Mouse (Mus musculus) hindbrain, embryonic 11.5 days (tissue): ENCODE measurements around the gene Lrrc34. TPM values are rescaled to one million over a fixed set of nuclear protein-coding genes. Genes with fewer than 3 reads are reported as not detected.

ENCODE experiments used
- ATAC-seq: fragments of 200-750 bp; cut with Nextera tagmentation; 2 replicates; pipeline ENCODE4 v1.8.0; 2017; ENCODE audit warnings: mild to moderate bottlenecking, moderate TSS enrichment, moderate library complexity; ENCODE audit not compliant: low FRiP score
- DNase-seq: peaks from one replicate; pipeline ENCODE4 v3.0.0-alpha.2; 2015; ENCODE audit warnings: low spot score
- H3K27ac ChIP-seq: fragments of 300-500 bp; sonication (generic); 2 replicates; pipeline ENCODE4 v1.5.1; 2014; ENCODE audit warnings: mild to moderate bottlenecking, low read depth, low read length
- H3K27me3 ChIP-seq: fragments of 300-500 bp; sonication (generic); 2 replicates; pipeline ENCODE4 v1.6.1; 2014; ENCODE audit warnings: mild to moderate bottlenecking, low read length, moderate library complexity, mixed read lengths; ENCODE audit not compliant: control insufficient read depth, insufficient read depth
- H3K36me3 ChIP-seq: fragments of 300-500 bp; sonication (generic); 2 replicates; pipeline ENCODE4 v1.6.1; 2014; ENCODE audit warnings: mild to moderate bottlenecking, low read length, moderate library complexity, mixed read lengths; ENCODE audit not compliant: control insufficient read depth, insufficient read depth
- H3K4me1 ChIP-seq: fragments of 300-500 bp; sonication (generic); replicated peaks from 2 replicates; pipeline ENCODE4 v1.6.1; 2014; ENCODE audit warnings: low read length, mixed read lengths; ENCODE audit not compliant: control insufficient read depth, insufficient read depth
- H3K4me2 ChIP-seq: fragments of 300-500 bp; sonication (generic); replicated peaks from 2 replicates; pipeline ENCODE4 v1.6.1; 2014; ENCODE audit warnings: mild to moderate bottlenecking, low read depth, low read length
- H3K4me3 ChIP-seq: fragments of 300-500 bp; sonication (generic); 2 replicates; pipeline ENCODE4 v1.5.1; 2014; ENCODE audit warnings: low read depth, low read length
- H3K9ac ChIP-seq: fragments of 300-500 bp; sonication (generic); 2 replicates; pipeline ENCODE4 v1.6.1; 2014; ENCODE audit warnings: low read depth, low read length
- H3K9me3 ChIP-seq: fragments of 300-500 bp; sonication (generic); 2 replicates; pipeline ENCODE4 v1.6.1; 2016; ENCODE audit warnings: low read length; ENCODE audit not compliant: control insufficient read depth
- WGBS: fragments of 180-500 bp; shearing (Covaris S2); extraction: QIAGEN DNeasy Blood & Tissue Kit; methylation state at CpG from one replicate; pipeline ENCODE4 v1.1.7; 2014; 5-methylcytosine and 5-hydroxymethylcytosine counted together
- polyA plus RNA-seq: library from polyadenylated mRNA; unstranded; fragments of >200 nt; fragmentation: Nextera tagmentation; extraction: Ambion mirVana; gene quantifications from 2 replicates; pipeline ENCODE4 v1.2.1, GENCODE M21; 2014

Lrrc34 gene
- polyA plus RNA-seq, 1 experiment from 2014 or later: 4.1 TPM

DNA sequence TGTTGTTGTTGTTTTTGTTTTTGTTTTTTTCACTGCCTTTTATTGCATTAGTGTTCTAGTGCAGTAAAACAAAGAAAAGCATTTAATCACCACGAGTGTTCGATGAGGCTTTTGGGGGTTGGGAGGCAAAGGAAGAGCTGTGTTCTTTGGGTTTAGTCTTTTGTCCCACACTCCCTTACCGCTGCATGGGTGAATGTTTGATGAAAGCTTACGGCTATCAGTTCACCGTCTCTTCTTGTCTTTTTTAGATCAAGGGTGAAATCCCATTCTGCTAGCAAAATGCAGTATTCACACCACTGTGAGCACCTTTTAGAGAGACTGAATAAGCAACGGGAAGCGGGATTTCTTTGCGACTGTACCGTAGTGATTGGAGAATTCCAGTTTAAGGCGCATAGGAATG, 44.4 kb downstream of the Lrrc34 start:
- peak overlapping the region; percentile 91 for H3K27ac ChIP-seq

DNA sequence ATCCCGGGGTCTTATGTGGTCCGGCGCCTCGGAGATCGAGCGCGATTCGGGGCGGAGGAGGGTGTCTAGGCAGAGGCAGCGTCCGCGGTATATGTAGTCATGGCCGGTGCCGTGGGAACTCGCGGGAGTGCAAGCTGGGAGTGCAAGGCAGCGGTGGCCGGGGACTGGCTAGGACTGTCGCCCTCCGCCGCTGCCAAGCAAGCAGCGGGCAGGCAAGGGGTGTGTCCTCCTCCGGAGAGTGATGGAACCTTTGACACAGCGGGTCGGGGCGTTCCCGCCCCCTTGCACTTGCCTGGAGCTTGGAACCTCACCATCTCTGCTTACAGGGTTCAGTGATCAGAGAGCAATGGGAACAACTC, 45.0 kb downstream of the Lrrc34 start:
- under 1% methylated on average over 27 of the region's 27 CpGs for WGBS
- H3K36me3 ChIP-seq: peaks cover 3% of the 10 kb centered on the region; the same call in 1 of the 2 replicates
- H3K27me3 ChIP-seq: peaks cover 3% of the 10 kb centered on the region; the same call in 1 of the 2 replicates
- peak overlapping the region; percentile 55 for H3K4me2 ChIP-seq
- DNase-seq (no peak), ATAC-seq (peak; percentile 62; the same call in 1 of the 2 replicates)
- 0 out of 2 replicates have a peak, but pooled peaks cover 2% of the 10 kb centered on the region for H3K4me1 ChIP-seq
- H3K4me3 ChIP-seq: peak overlapping the region; percentile 89
- peak overlapping the region; percentile 91 for H3K27ac ChIP-seq
- H3K9ac ChIP-seq: peak overlapping the region; percentile 84
- no peaks in the 10 kb centered on the region for H3K9me3 ChIP-seq

More for the DNA sequence above, 44.4 kb downstream of the Lrrc34 start:
- 35% methylated on average over 10 of the region's 10 CpGs for WGBS
- H3K9ac ChIP-seq: peak overlapping the region; percentile 34; the same call in 1 of the 2 replicates
- peaks cover 3% of the 10 kb centered on the region; the same call in 1 of the 2 replicates for H3K36me3 ChIP-seq
- H3K4me1 ChIP-seq: 0 out of 2 replicates have a peak, but pooled peaks cover 2% of the 10 kb centered on the region
- no peaks in the 10 kb centered on the region for H3K9me3 ChIP-seq
- H3K4me2 ChIP-seq: peak overlapping the region; percentile 55
- ATAC-seq: no peak
- no peak for DNase-seq
- H3K27me3 ChIP-seq: peaks cover 2% of the 10 kb centered on the region; the same call in 1 of the 2 replicates
- H3K4me3 ChIP-seq: peak overlapping the region; percentile 89

DNA sequence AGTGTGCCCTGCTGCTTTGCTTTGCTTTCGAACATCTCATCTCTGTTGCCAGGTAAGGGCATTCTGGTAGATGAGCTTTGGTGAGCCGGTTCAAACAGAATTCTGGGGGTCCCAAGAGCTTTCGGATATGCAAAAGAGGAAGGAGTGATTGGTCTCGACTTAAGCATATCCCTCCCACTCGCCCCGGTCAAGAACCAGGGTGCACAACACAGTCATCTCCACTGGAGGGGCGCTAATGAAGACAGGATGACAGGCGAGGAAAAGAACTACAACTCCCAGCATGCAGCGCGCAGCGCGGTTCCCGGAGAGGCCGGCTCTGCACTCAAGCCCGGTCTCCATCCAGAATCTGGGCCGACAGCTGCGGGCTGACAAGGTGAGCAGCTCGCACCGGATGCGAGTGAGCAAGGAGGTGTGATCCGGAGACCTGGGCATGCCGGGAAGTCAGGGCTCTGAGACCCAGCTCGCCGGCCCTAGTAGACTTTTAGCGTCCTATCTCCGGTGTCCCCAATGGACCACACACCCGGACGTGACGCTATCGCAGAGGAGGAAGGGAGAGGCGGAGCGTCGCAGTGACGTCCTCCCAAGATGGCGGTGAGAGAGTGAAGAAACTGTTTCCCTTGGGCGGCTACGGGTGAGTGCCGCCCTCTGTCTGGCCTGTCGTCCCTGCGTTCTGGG, 45.5 kb downstream of the Lrrc34 start, which contains the start of gene Mynn:
Gene Mynn (plus strand): TSS at position 1 of the 675 bp plus-strand sequence.
- H3K27ac ChIP-seq: peak within 1 kb of the TSS; percentile 91
- H3K9me3 ChIP-seq: no peaks in the 10 kb centered on the region
- WGBS: 0% methylated on average over 35 of the region's 40 CpGs
- ATAC-seq: peak; percentile 95
- H3K4me1 ChIP-seq: 0 out of 2 replicates have a peak, but pooled peaks cover 2% of the 10 kb centered on the region
- peak within 1 kb of the TSS; percentile 76 for H3K4me2 ChIP-seq
- no peaks in the 10 kb centered on the region for H3K36me3 ChIP-seq
- peak; percentile 98 for DNase-seq
- peak within 1 kb of the TSS; percentile 84 for H3K9ac ChIP-seq
- H3K4me3 ChIP-seq: peak within 1 kb of the TSS; percentile 89
- H3K27me3 ChIP-seq: peaks cover 3% of the 10 kb centered on the region; the same call in 1 of the 2 replicates

DNA sequence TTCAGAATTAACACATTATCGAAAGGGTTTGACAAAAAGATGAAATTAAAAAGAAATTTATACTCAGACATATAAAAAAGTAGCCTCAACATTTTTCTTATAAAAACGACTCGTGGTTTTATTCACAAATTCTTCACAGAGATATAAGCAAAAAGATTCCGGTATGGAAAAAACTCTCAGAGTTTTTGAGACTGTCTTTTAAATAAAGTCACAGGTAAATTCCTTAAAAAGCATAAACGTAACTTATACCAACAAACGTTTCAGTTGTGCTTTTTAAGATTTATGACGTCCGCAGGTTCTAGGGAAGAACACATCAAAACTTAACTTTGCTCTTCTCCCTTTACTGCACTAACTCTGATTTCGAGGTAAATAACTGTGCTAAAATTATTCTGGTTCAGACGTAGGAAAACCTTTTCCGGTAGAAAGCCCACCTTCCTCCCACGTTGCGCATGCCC, 46.0 kb downstream of the Lrrc34 start:
- Histone ChIP-seq H3K4me2 (peak overlapping the region; percentile 76), H3K27ac (peak overlapping the region; percentile 91), H3K36me3 (no peaks in the 10 kb centered on the region), H3K9me3 (no peaks in the 10 kb centered on the region), H3K4me3 (peak overlapping the region; percentile 89), H3K9ac (peak overlapping the region; percentile 84; the same call in 1 of the 2 replicates), H3K27me3 (peaks cover 3% of the 10 kb centered on the region; the same call in 1 of the 2 replicates), H3K4me1 (0 out of 2 replicates have a peak, but pooled peaks cover 2% of the 10 kb centered on the region)
- WGBS: under 1% methylated on average over 13 of the region's 13 CpGs
- no peak for DNase-seq
- ATAC-seq: no peak

DNA sequence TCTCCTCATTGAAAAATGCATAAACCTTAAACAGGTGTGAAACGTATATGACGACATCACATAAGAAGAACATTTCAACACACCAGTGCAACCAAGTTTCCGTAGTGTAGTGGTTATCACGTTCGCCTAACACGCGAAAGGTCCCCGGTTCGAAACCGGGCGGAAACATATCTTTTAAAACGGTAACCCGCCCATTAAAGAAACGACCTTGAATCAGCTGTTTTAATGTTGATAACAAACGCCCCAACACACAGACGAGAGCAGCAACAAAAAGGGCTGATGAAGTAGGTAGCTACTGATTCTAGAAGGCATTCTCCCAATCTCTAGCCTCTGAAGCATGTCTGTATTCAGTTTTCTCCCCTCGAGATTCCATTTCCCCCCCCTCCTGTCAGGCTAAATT, 46.5 kb downstream of the Lrrc34 start:
- 0% methylated on average over 17 of the region's 17 CpGs for WGBS
- Histone ChIP-seq H3K36me3 (no peaks in the 10 kb centered on the region), H3K27me3 (peaks cover 3% of the 10 kb centered on the region; the same call in 1 of the 2 replicates), H3K9ac (no peak overlapping the region), H3K9me3 (no peaks in the 10 kb centered on the region), H3K4me2 (peak overlapping the region; percentile 76), H3K27ac (no peak overlapping the region), H3K4me1 (0 out of 2 replicates have a peak, but pooled peaks cover 2% of the 10 kb centered on the region), H3K4me3 (peak overlapping the region; percentile 50)
- peak; percentile 25 for ATAC-seq
- peak; percentile 93 for DNase-seq

DNA sequence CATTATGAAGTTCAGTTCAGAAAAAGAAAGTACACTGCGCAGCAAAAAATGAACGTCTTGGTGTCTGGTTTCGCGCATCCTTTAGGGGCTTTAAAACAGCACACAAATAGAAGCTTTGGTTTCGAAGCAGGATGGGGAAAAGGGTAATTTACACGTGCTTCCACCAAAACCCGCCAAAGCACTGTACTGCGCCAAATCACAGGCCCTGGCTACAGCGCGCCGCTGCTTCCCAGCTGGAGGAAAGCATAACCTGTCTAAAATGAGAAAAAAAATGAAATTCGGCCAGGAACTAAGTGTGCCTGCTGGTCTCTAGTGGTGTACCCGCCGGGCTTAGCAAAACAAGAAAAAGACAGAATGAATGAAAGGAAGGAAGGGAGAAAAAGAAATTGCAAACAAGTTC, 47.0 kb downstream of the Lrrc34 start:
- peak overlapping the region; percentile 47; the same call in 1 of the 2 replicates for H3K9ac ChIP-seq
- peak overlapping the region; percentile 50 for H3K4me3 ChIP-seq
- no peak for ATAC-seq
- WGBS: under 1% methylated on average over 14 of the region's 14 CpGs
- H3K36me3 ChIP-seq: no peaks in the 10 kb centered on the region
- peaks cover 3% of the 10 kb centered on the region; the same call in 1 of the 2 replicates for H3K27me3 ChIP-seq
- no peak overlapping the region for H3K27ac ChIP-seq
- DNase-seq: peak; percentile 60
- H3K4me2 ChIP-seq: peak overlapping the region; percentile 76
- no peaks in the 10 kb centered on the region for H3K9me3 ChIP-seq
- 0 out of 2 replicates have a peak, but pooled peaks cover 2% of the 10 kb centered on the region for H3K4me1 ChIP-seq

DNA sequence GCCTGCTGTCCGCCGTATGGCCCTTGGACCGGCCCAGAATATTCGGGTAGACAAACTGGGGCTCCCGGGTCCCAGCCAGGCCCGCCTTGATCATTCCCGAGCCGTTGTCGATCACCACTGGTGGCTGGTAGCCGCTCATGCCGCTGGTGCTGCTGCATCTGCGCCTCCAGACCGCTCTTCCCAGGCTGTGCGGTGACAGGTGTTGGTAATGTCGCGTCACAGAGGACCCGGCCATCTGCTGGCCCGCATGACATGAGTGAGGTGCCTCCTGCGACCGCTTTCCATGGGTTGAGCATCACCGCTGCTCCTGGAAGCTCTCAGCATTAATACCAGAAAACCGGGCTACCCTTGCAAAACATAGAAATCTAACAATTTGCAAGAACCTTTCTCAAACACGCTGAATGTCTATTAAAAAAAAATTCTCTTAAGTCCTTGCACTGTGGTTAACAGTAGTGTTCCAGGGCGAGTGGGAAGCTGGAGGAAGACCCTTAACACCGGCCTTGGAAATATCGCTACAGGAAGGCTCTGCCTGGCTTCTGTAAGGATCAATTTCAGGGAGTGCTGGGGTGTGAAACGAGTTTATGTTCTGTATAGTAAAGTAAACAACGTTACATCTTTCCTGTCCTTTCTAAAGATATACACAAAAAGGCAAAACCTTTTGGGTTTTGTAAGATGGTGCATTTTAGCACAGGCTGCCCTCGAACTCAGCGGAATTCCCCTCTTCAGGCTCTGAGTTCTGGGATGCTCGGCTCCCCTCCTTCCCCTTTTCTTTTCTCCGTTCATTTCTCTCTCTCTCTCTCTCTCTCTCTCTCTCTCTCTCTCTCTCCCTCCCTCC, 47.7 kb downstream of the Lrrc34 start, which contains the start of gene Actrt3:
Gene Actrt3 (minus strand): TSS at position 229 of the 835 bp plus-strand sequence.
- ATAC-seq: no peak

DNA sequence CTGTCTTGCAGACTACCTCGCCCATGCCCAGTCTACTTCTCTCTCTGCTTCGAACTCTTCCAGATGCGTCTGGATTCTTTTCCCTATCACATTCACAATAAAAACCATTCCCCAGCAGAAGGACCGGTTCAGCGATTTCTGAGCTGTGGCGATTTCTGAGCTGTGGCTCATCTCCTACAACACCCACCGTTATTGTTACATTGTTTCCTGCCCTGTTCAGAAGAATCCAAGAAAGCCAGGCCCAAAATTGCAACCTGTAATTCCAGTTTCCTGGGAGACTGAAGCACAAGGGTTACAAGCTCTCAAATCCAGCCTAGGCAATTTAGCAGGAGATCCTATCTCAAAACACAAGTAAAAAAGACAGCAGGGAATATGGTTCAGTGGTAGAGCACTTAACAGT, 50.4 kb downstream of the Lrrc34 start:
- ATAC-seq: no peak
- H3K27me3 ChIP-seq: peaks cover 3% of the 10 kb centered on the region; the same call in 1 of the 2 replicates

More for the DNA sequence above, 47.7 kb downstream of the Lrrc34 start, which contains the start of gene Actrt3:
- Histone ChIP-seq H3K27me3 (peaks cover 3% of the 10 kb centered on the region; the same call in 1 of the 2 replicates), H3K4me2 (peak within 1 kb of the TSS; percentile 76), H3K9me3 (no peaks in the 10 kb centered on the region), H3K27ac (no peak within 1 kb of the TSS), H3K4me3 (peak within 1 kb of the TSS; percentile 50), H3K9ac (peak within 1 kb of the TSS; percentile 52), H3K4me1 (0 out of 2 replicates have a peak, but pooled peaks cover 2% of the 10 kb centered on the region), H3K36me3 (no peaks in the 10 kb centered on the region)
- under 1% methylated on average over 32 of the region's 32 CpGs for WGBS
- DNase-seq: peak; percentile 59

More for the DNA sequence above, 50.4 kb downstream of the Lrrc34 start:
- Histone ChIP-seq H3K4me3 (no peak overlapping the region), H3K9ac (no peak overlapping the region), H3K4me2 (no peak overlapping the region), H3K36me3 (no peaks in the 10 kb centered on the region), H3K4me1 (no peaks in the 10 kb centered on the region), H3K27ac (no peak overlapping the region), H3K9me3 (no peaks in the 10 kb centered on the region)
- DNase-seq: no peak
- 79% methylated on average over 7 of the region's 7 CpGs for WGBS
